Mouse (Mus musculus): ENCODE measurements at regions not wholly inside any gene's neighbourhood (a gene's known extent, or its start where the extent isn't known, plus 50 kb on each side); places are given as distances from the start of the nearest gene placed in this dataset.

GRCm38 (mm10) chr11:94875026-94875425, 61.0 kb upstream of the Col1a1 start:
- TF ChIP-seq POLR2A (IDR thresholded peaks at IDR 0.05; ENCODE audit: borderline replicate concordance, insufficient read depth, low read length) (no peak), CTCF (IDR thresholded peaks at IDR 0.05; ENCODE audit: borderline replicate concordance, insufficient read depth, low read depth, low read length) (no peak)

All from cerebellum, adult 2 months (tissue).